Mouse (Mus musculus): Measurements from ENCODE around the gene Zfyve21.
A peak's percentile ranks its signal among the peaks of the same experiment; 100 is the strongest.

Zfyve21 gene

DNA sequence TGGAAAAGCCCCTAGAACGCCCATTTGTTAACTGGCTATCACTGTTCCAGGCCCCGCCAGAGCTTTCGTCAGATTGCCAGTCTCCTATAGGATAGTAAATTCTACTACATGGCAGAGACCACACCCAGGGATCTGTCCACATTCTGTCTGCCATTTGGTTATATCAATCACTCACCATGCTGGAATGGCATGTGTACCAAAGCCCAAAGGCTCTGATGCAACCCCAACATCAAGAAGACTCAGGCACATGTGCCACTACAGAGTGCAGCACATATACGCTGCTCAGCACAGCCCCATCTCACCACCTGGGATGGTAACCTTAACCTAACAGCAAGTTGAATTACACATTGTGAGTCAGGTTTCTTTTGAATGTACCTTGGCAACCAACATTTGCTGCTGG lies 32.0 kb downstream of the Zfyve21 start:
- no peak for DNase-seq (ENCODE audit: low spot score in 2 of 2)

DNA sequence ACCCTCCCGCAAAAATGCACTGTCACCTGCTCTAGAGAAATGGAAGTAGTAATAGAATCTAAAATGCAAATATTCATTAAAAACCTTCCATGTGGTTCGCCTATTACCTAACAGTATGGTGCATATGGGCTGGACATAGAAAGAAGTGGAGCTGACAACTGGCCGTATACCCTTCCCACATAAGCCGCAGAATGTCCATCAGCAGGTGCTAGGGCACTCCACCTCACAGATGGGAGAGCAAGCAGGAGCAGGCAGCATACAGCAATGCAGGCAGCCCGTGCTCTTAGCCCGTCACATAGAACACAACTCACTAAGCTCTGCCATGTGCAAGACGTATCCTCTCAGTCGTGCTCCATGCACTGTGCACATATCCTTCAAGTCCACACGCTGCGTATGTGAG lies 32.8 kb downstream of the Zfyve21 start:
- no peak for DNase-seq (ENCODE audit: low spot score in 2 of 2)

- DNase-seq (ENCODE audit: low spot score in 2 of 2): no peak
Observed at GRCm38 (mm10) chr12:111848300-111848798, 34.4 kb downstream of the Zfyve21 start.

- no peak for DNase-seq (ENCODE audit: low spot score in 2 of 2)
Observed at GRCm38 (mm10) chr12:111851235-111851634, 37.3 kb downstream of the Zfyve21 start.

GRCm38 (mm10) chr12:111851745-111852144 lies 37.8 kb downstream of the Zfyve21 start:
- DNase-seq (ENCODE audit: low spot score in 2 of 2): no peak

GRCm38 (mm10) chr12:111853011-111853436 lies 39.1 kb downstream of the Zfyve21 start:
- no peak for DNase-seq (ENCODE audit: low spot score in 2 of 2)

GRCm38 (mm10) chr12:111853546-111853945 lies 39.6 kb downstream of the Zfyve21 start:
- DNase-seq (ENCODE audit: low spot score in 2 of 2): no peak

DNA sequence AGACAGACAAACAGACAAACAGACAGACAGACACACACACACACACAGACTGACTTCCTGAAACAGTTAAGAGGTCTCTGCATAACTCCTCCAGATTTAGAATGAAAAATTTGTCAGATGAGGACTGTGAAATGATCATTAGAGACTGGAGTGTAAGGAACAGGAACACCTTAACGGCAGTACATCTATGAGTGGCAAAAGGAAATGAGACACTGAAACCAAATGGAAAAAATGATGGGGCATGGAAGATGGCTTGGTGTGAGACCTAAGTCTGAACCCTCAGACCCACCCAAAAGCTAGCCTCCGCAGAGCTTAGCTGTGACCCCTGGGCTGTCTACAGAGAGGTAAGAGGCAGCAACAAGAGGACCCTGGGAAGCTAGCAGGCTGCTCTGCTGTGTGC lies 41.5 kb downstream of the Zfyve21 start:
- no peak for DNase-seq (ENCODE audit: low spot score in 2 of 2)

DNA sequence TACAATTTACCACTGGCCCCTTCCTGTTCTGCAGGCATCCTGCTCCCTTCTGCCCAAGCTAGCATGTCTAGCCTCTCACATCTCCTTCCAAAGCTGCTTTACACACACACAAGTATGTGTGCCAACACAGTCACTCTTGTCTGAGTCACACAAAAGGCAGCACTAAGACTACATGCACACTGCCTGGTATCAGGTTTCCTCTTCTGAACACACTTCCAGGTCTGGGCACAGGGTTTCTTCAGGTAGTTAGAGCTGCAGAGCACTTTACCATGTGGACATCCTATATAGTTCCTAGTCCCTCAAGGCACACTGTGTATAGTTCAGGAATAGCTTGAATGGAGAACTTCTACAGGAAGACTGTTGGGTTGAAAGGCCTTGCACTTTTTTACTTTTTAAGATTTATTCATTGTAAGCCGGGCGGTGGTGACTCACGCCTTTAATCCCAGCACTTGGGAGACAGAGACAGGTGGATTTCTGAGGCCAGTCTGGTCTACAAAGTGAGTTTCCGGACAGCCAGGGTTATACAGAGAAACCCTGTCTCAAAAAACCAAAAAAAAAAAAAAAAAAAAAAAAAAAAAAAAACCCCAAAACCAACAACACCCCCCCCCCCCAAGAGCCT lies 50.3 kb downstream of the Zfyve21 start:
- no peak for DNase-seq (ENCODE audit: low spot score in 2 of 2)

- DNase-seq (ENCODE audit: low spot score in 2 of 2): no peak
Observed at GRCm38 (mm10) chr12:111869806-111870205, 55.8 kb downstream of the Zfyve21 start.

DNA sequence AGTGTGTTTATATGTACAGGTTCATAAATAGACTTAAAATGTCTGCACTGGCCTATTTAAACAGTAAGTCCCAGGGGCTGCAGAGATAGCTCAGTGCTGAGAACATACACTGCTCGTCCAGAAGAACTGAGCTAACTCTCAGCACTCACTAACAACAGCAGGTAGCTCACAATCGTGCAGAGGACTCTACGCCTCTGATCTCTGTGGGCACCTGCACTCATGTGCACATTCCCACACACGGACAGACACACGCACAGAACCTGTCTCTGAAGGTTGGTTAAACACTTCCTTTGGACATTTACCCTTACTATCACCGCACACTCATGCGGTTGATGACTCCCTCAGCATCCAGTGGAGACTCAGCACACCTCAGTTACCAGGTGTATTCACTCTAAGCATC lies 56.8 kb downstream of the Zfyve21 start:
- DNase-seq (ENCODE audit: low spot score in 2 of 2): no peak

GRCm38 (mm10) chr12:111872079-111872478 lies 58.1 kb downstream of the Zfyve21 start:
- no peak for DNase-seq (ENCODE audit: low spot score in 2 of 2)

GRCm38 (mm10) chr12:111874601-111875140 lies 60.7 kb downstream of the Zfyve21 start:
- DNase-seq (ENCODE audit: low spot score in 2 of 2): no peak

DNA sequence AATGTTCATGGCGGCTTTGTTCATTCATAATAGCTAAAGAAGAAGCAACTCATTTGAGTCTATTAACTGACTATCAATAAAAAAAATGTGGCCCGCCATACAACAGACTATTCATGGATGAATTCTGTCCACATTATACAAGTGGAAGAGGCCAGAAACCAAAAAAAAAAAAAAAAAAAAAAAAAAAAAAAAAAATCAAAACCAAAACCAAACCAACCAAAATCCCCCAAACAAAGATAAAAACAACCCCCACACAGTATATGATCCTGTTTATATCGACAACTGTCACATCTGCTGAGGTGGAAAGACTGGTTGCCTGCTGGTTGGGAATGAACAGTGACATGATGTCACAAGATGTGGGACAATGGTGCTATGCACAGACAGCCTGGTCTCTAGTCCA lies 61.5 kb downstream of the Zfyve21 start:
- no peak for DNase-seq (ENCODE audit: low spot score in 2 of 2)

- DNase-seq (ENCODE audit: low spot score in 2 of 2): peak; percentile 25 to 60
Observed at GRCm38 (mm10) chr12:111878213-111878612, 64.2 kb downstream of the Zfyve21 start.

Measured in frontal cortex, postnatal 14 days (tissue).